22 mouse cellular contexts compared by ENCODE assay signal in the genomic region with DNA sequence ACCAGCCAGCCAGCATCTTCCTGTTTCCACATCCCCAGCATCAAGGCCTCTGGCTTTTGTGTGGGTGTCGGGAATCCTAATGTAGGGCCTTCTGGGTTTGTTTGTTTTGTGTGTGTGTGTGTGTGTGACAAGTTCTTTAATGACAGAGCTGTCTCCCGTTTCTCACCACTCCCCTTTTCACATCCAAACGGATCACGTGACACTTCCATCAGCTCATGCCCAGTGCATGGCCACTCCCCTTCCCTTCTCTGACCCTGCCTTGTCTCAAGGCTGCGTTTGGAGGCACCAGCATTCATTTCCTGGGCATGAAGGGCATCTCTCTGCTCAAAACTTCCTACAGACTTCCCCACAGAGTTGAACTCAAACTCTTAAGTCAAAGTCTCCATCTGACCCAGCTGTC. TPM values are rescaled to one million over a fixed set of nuclear protein-coding genes. Genes with fewer than 3 reads are reported as not detected.
DNase-seq lines count a peak whose midpoint lies in the region; ATAC-seq and TF ChIP-seq lines count a peak whose summit lies in the region.
"Had no signal": no experiment of that assay in that cellular context is flagged by ENCODE, and none has a peak within 500 bp of the region (broad histone marks: within the 10 kb centered on the region; RNA-seq: fewer than 3 reads in every experiment).

No protein-coding gene starts in this region.

- no peak overlapping the region for H3K27ac ChIP-seq in lung, postnatal 0 days (ENCODE audit: low read length)
- no peak overlapping the region for H3K27ac ChIP-seq in forebrain, embryonic 10.5 days
- H3K27ac ChIP-seq: embryonic facial prominence, embryonic 13.5 days; forebrain, embryonic 13.5 days; heart, adult 2 months; hindbrain, embryonic 10.5 days; hindbrain, embryonic 14.5 days had no signal

- DNase-seq in adrenal gland, postnatal 14 days = peak; percentile 50
- no peak for DNase-seq in adrenal gland, postnatal 10 days
- peak; percentile 56 for DNase-seq in lung, postnatal 0 days (ENCODE audit: low spot score)
- DNase-seq in lung, adult 18-20 months = no peak
- DNase-seq in brain, embryonic 14.5 days (ENCODE audit: low read depth) = peak; percentile 8
- no peak for DNase-seq in forebrain, embryonic 10.5 days (ENCODE audit: extremely low spot score, low spot score)
- no peak for DNase-seq in left cerebral cortex, postnatal 10 days (ENCODE audit: extremely low spot score in 1 of 2, low spot score in 2 of 2)
- DNase-seq: adrenal gland, adult 8-10 months; cerebellum, adult 18-20 months; cerebellum, adult 9-11 months; cerebellum, postnatal 36 days; forebrain, postnatal 0 days; gastrocnemius, postnatal 14 days; heart, adult 2 months had no signal

- no peaks in the 10 kb centered on the region for H3K27me3 ChIP-seq in lung, postnatal 0 days (replicated peaks; ENCODE audit: insufficient read depth, low read length)
- H3K27me3 ChIP-seq in forebrain, embryonic 10.5 days (ENCODE audit: poor library complexity, severe bottlenecking) = no peaks in the 10 kb centered on the region
- H3K27me3 ChIP-seq: CH12.LX; embryonic facial prominence, embryonic 13.5 days; forebrain, embryonic 13.5 days; heart, embryonic 12.5 days; Patski had no signal

- no peak for TF ChIP-seq EP300 in lung, postnatal 0 days (IDR thresholded peaks at IDR 0.05)

- intact Hi-C loops in left cerebral cortex, postnatal 10 days (cut with DNase I) = no loop called here

- H3K4me1 ChIP-seq in lung, postnatal 0 days (ENCODE audit: insufficient read depth, low read depth, low read length) = no peaks in the 10 kb centered on the region
- no peaks in the 10 kb centered on the region for H3K4me1 ChIP-seq in forebrain, embryonic 10.5 days
- H3K4me1 ChIP-seq: embryonic facial prominence, embryonic 13.5 days; forebrain, embryonic 13.5 days; hindbrain, embryonic 10.5 days had no signal

- TF ChIP-seq POLR2A in brain, embryonic 14.5 days (IDR thresholded peaks at IDR 0.05; ENCODE audit: borderline replicate concordance, extremely low read depth, insufficient read depth, insufficient read length, poor library complexity, severe bottlenecking) = no peak

- H3K9ac ChIP-seq in lung, postnatal 0 days (replicated peaks; ENCODE audit: low read depth) = no peak overlapping the region
- H3K9ac ChIP-seq: embryonic facial prominence, embryonic 13.5 days; forebrain, embryonic 13.5 days; forebrain, postnatal 0 days; heart, embryonic 12.5 days; hindbrain, embryonic 14.5 days had no signal

- H3K4me3 ChIP-seq in lung, postnatal 0 days (ENCODE audit: low read depth, low read length) = no peak overlapping the region
- no peak overlapping the region for H3K4me3 ChIP-seq in forebrain, embryonic 10.5 days
- H3K4me3 ChIP-seq: embryonic facial prominence, embryonic 13.5 days; forebrain, embryonic 13.5 days; heart, adult 2 months; heart, embryonic 12.5 days; hindbrain, embryonic 10.5 days had no signal

- peaks cover 8% of the 10 kb centered on the region; the same call in 1 of the 2 replicates for H3K36me3 ChIP-seq in lung, postnatal 0 days (ENCODE audit: insufficient read depth, low read length)
- peaks cover 66% of the 10 kb centered on the region for H3K36me3 ChIP-seq in forebrain, embryonic 10.5 days (replicated peaks)

- no peak for TF ChIP-seq CTCF in lung, postnatal 0 days (IDR thresholded peaks at IDR 0.05)
- TF ChIP-seq CTCF in brain, embryonic 14.5 days (IDR thresholded peaks at IDR 0.05; ENCODE audit: borderline replicate concordance, extremely low read depth, insufficient read depth, insufficient read length) = no peak

- ATAC-seq in lung, postnatal 0 days = peak; percentile 65
- ATAC-seq in neutrophil, adult 5-6 weeks (ENCODE audit: extremely low read depth, insufficient number of reproducible peaks, low FRiP score, poor library complexity, severe bottlenecking) = 0 out of 2 replicates have a peak, but pooled peaks have one; percentile 6
- ATAC-seq: forebrain, embryonic 13.5 days; forebrain, postnatal 0 days; Patski had no signal

- 18% methylated on average over 5 of the region's 5 CpGs for WGBS in lung, postnatal 0 days
- WGBS in forebrain, embryonic 10.5 days = 69% methylated on average over 5 of the region's 5 CpGs

- H3K9me3 ChIP-seq in lung, postnatal 0 days (ENCODE audit: low read length) = no peaks in the 10 kb centered on the region
- no peaks in the 10 kb centered on the region for H3K9me3 ChIP-seq in forebrain, embryonic 10.5 days
- H3K9me3 ChIP-seq: embryonic facial prominence, embryonic 13.5 days; forebrain, embryonic 13.5 days; heart, embryonic 12.5 days; hindbrain, embryonic 10.5 days had no signal

- H3K4me2 ChIP-seq in lung, postnatal 0 days (replicated peaks; ENCODE audit: low read depth, low read length) = no peak overlapping the region
- H3K4me2 ChIP-seq: embryonic facial prominence, embryonic 13.5 days; forebrain, embryonic 13.5 days; heart, embryonic 12.5 days; hindbrain, embryonic 14.5 days had no signal

RNA-seq across cellular contexts. Expression of a gene that starts 27.0 kb away (rescaled TPM):
- 16.4 and 22.4 TPM in 2 replicates for total RNA-seq in adrenal gland, postnatal 14 days (2021)
- total RNA-seq in adrenal gland, postnatal 10 days (2021) = 10 to 100 TPM; 20.6 to 25.3 TPM
- polyA plus RNA-seq in lung, postnatal 0 days (2015; fragmentation: Nextera tagmentation; extraction: Ambion mirVana) = 22.9 and 23.6 TPM in 2 replicates
- 41.6 and 46.4 TPM in 2 replicates for polyA plus RNA-seq in brain, embryonic 14.5 days (2012; rRNA removed)
- 21.9 and 24.6 TPM in 2 replicates for total RNA-seq in neutrophil, adult 5-6 weeks (2017)
- 82.8 and 86.1 TPM in 2 replicates for polyA plus RNA-seq in forebrain, embryonic 10.5 days (2016; fragmentation: Nextera tagmentation; extraction: Ambion mirVana)
- total RNA-seq in left cerebral cortex, postnatal 10 days (2021) = 10 to 100 TPM; 29.0 to 29.1 TPM

RNA-seq across cellular contexts. Expression of a gene that starts 37.9 kb away (rescaled TPM):
- 72.4 and 72.6 TPM in 2 replicates for total RNA-seq in adrenal gland, postnatal 14 days (2021)
- total RNA-seq in adrenal gland, postnatal 10 days (2021) = 10 to 100 TPM; 65.9 to 76.6 TPM
- polyA plus RNA-seq in lung, postnatal 0 days (2015; fragmentation: Nextera tagmentation; extraction: Ambion mirVana) = 7.9 and 8.9 TPM in 2 replicates
- 121 and 127 TPM in 2 replicates for polyA plus RNA-seq in brain, embryonic 14.5 days (2012; rRNA removed)
- total RNA-seq in neutrophil, adult 5-6 weeks (2017) = 13.5 and 19.3 TPM in 2 replicates
- polyA plus RNA-seq in forebrain, embryonic 10.5 days (2016; fragmentation: Nextera tagmentation; extraction: Ambion mirVana) = 27.2 and 27.5 TPM in 2 replicates
- total RNA-seq in left cerebral cortex, postnatal 10 days (2021) = 100 to 1,000 TPM; 151 to 161 TPM

RNA-seq across cellular contexts. Expression of a gene that starts 59.5 kb away (rescaled TPM):
- total RNA-seq in adrenal gland, postnatal 14 days (2021) = 116 and 124 TPM in 2 replicates
- 100 to 1,000 TPM; 106 to 117 TPM for total RNA-seq in adrenal gland, postnatal 10 days (2021)
- 34.5 and 40.3 TPM in 2 replicates for polyA plus RNA-seq in lung, postnatal 0 days (2015; fragmentation: Nextera tagmentation; extraction: Ambion mirVana)
- 61.3 and 77.8 TPM in 2 replicates for polyA plus RNA-seq in brain, embryonic 14.5 days (2012; rRNA removed)
- 125 and 134 TPM in 2 replicates for total RNA-seq in neutrophil, adult 5-6 weeks (2017)
- 28.3 and 31.2 TPM in 2 replicates for polyA plus RNA-seq in forebrain, embryonic 10.5 days (2016; fragmentation: Nextera tagmentation; extraction: Ambion mirVana)
- total RNA-seq in left cerebral cortex, postnatal 10 days (2021) = 10 to 100 TPM; 92.0 to 93.9 TPM

Comparison
In these comparisons a context has a peak if more than half of its experiments do, and no peak if none do; other contexts are left out.
1. DNase-seq: peak in adrenal gland, postnatal 14 days (single experiment), lung, postnatal 0 days (single experiment) and brain, embryonic 14.5 days (single experiment); none in adrenal gland, postnatal 10 days (single experiment), lung, adult 18-20 months (0 of 2), forebrain, embryonic 10.5 days (single experiment) and left cerebral cortex, postnatal 10 days (0 of 2).